Mouse (Mus musculus) CH12.LX (cell line): ENCODE data around the gene Gimap7. TPM values are rescaled to one million over a fixed set of nuclear protein-coding genes. Genes with fewer than 3 reads are reported as not detected.

Source experiments
- polyA plus RNA-seq: library from polyadenylated mRNA; unstranded; fragments of >175 nt; gene quantifications from 2 replicates; pipeline ENCODE4 v1.2.1, GENCODE M21; 2012; ENCODE audit warnings: low read depth; ENCODE audit not compliant: insufficient read length
- total RNA-seq, 2 experiments: library from RNA; depleted of rRNA; stranded (reverse); fragments of 300-350 nt in 1 of 2; fragments of >200 nt in 1 of 2; gene quantifications; 2 replicates each; pipeline ENCODE4 v1.2.3; 2012 to 2014

The Gimap7 gene
- total and polyA plus RNA-seq, 3 experiments, result 4.2 to 14.5 (median 7.0) TPM

Other genes with a start within 250 kb of the Gimap7 start
- not detected in 2 replicates for gene Atp6v0e2, start 181.0 kb upstream of the Gimap7 start, total RNA-seq (2012; rRNA removed)
- not detected in 2 replicates for gene Atp6v0e2, start 181.0 kb upstream of the Gimap7 start, total RNA-seq (2014; rRNA removed)
- gene Atp6v0e2, start 181.0 kb upstream of the Gimap7 start, polyA plus RNA-seq, result not detected in 2 replicates
- gene Lrrc61, start 163.8 kb upstream of the Gimap7 start, total RNA-seq (2012; rRNA removed), result 8.1 and 13.7 TPM in 2 replicates
- gene Lrrc61, start 163.8 kb upstream of the Gimap7 start, total RNA-seq (2014; rRNA removed), result 3.8 and 5.6 TPM in 2 replicates
- 9.4 and 14.2 TPM in 2 replicates for gene Lrrc61, start 163.8 kb upstream of the Gimap7 start, polyA plus RNA-seq
- 0.46 and 0.72 TPM in 2 replicates for gene Rarres2, start 145.8 kb upstream of the Gimap7 start, total RNA-seq (2012; rRNA removed)
- gene Rarres2, start 145.8 kb upstream of the Gimap7 start, total RNA-seq (2014; rRNA removed), result not detected in 2 replicates
- not detected in 2 replicates for gene Rarres2, start 145.8 kb upstream of the Gimap7 start, polyA plus RNA-seq
- not detected in 2 replicates for gene Gm45021, start 129.0 kb upstream of the Gimap7 start, total RNA-seq (2012; rRNA removed)
- not detected in 2 replicates for gene Gm45021, start 129.0 kb upstream of the Gimap7 start, total RNA-seq (2014; rRNA removed)
- not detected in 2 replicates for gene Gm45021, start 129.0 kb upstream of the Gimap7 start, polyA plus RNA-seq
- gene Repin1, start 124.7 kb upstream of the Gimap7 start, total RNA-seq (2012; rRNA removed), result 23.6 and 28.0 TPM in 2 replicates
- gene Repin1, start 124.7 kb upstream of the Gimap7 start, total RNA-seq (2014; rRNA removed), result 11.5 and 12.8 TPM in 2 replicates
- gene Repin1, start 124.7 kb upstream of the Gimap7 start, polyA plus RNA-seq, result 9.7 and 10.7 TPM in 2 replicates
- gene Gm44965, start 124.7 kb upstream of the Gimap7 start, total RNA-seq (2012; rRNA removed), result not detected in 2 replicates
- not detected in 2 replicates for gene Gm44965, start 124.7 kb upstream of the Gimap7 start, total RNA-seq (2014; rRNA removed)
- not detected in 2 replicates for gene Gm44965, start 124.7 kb upstream of the Gimap7 start, polyA plus RNA-seq
- 4.7 and 6.5 TPM in 2 replicates for gene Zfp775, start 116.6 kb upstream of the Gimap7 start, total RNA-seq (2012; rRNA removed)
- gene Zfp775, start 116.6 kb upstream of the Gimap7 start, total RNA-seq (2014; rRNA removed), result 2.6 and 3.2 TPM in 2 replicates
- gene Zfp775, start 116.6 kb upstream of the Gimap7 start, polyA plus RNA-seq, result 3.3 and 3.5 TPM in 2 replicates
- gene AI854703, start 91.9 kb upstream of the Gimap7 start, total RNA-seq (2012; rRNA removed), result 3.5 and 5.3 TPM in 2 replicates
- gene AI854703, start 91.9 kb upstream of the Gimap7 start, total RNA-seq (2014; rRNA removed), result 2.1 TPM in 2 replicates
- 3.1 and 4.8 TPM in 2 replicates for gene AI854703, start 91.9 kb upstream of the Gimap7 start, polyA plus RNA-seq
- 27.9 and 28.5 TPM in 2 replicates for gene Gimap8, start 71.4 kb upstream of the Gimap7 start, total RNA-seq (2012; rRNA removed)
- gene Gimap8, start 71.4 kb upstream of the Gimap7 start, total RNA-seq (2014; rRNA removed), result 27.5 and 36.8 TPM in 2 replicates
- 21.6 and 22.1 TPM in 2 replicates for gene Gimap8, start 71.4 kb upstream of the Gimap7 start, polyA plus RNA-seq
- gene Gimap9, start 42.5 kb upstream of the Gimap7 start, total RNA-seq (2012; rRNA removed), result 31.0 and 38.5 TPM in 2 replicates
- gene Gimap9, start 42.5 kb upstream of the Gimap7 start, total RNA-seq (2014; rRNA removed), result 75.1 and 83.9 TPM in 2 replicates
- 43.4 and 46.1 TPM in 2 replicates for gene Gimap9, start 42.5 kb upstream of the Gimap7 start, polyA plus RNA-seq
- 113 and 144 TPM in 2 replicates for gene Gimap4, start 34.1 kb upstream of the Gimap7 start, total RNA-seq (2012; rRNA removed)
- gene Gimap4, start 34.1 kb upstream of the Gimap7 start, total RNA-seq (2014; rRNA removed), result 264 and 316 TPM in 2 replicates
- gene Gimap4, start 34.1 kb upstream of the Gimap7 start, polyA plus RNA-seq, result 203 and 274 TPM in 2 replicates
- 78.1 and 88.9 TPM in 2 replicates for gene Gimap6, start 10.4 kb upstream of the Gimap7 start, total RNA-seq (2012; rRNA removed)
- gene Gimap6, start 10.4 kb upstream of the Gimap7 start, total RNA-seq (2014; rRNA removed), result 128 and 158 TPM in 2 replicates
- gene Gimap6, start 10.4 kb upstream of the Gimap7 start, polyA plus RNA-seq, result 87.9 and 97.2 TPM in 2 replicates
- gene Gm28053, start within 50 bp of the Gimap7 start, total RNA-seq (2012; rRNA removed), result 10.0 and 12.0 TPM in 2 replicates
- 8.0 and 8.8 TPM in 2 replicates for gene Gm28053, start within 50 bp of the Gimap7 start, total RNA-seq (2014; rRNA removed)
- gene Gm28053, start within 50 bp of the Gimap7 start, polyA plus RNA-seq, result 22.7 and 46.9 TPM in 2 replicates
- 136 and 144 TPM in 2 replicates for gene Gimap1, start 20.4 kb downstream of the Gimap7 start, total RNA-seq (2012; rRNA removed)
- gene Gimap1, start 20.4 kb downstream of the Gimap7 start, total RNA-seq (2014; rRNA removed), result 54.5 and 57.4 TPM in 2 replicates
- 91.8 and 113 TPM in 2 replicates for gene Gimap1, start 20.4 kb downstream of the Gimap7 start, polyA plus RNA-seq
- 82.1 and 82.3 TPM in 2 replicates for gene Gimap5, start 27.6 kb downstream of the Gimap7 start, total RNA-seq (2012; rRNA removed)
- 74.6 and 77.6 TPM in 2 replicates for gene Gimap5, start 27.6 kb downstream of the Gimap7 start, total RNA-seq (2014; rRNA removed)
- gene Gimap5, start 27.6 kb downstream of the Gimap7 start, polyA plus RNA-seq, result 56.9 and 59.6 TPM in 2 replicates
- 25.9 and 28.2 TPM in 2 replicates for gene Gimap3, start 52.2 kb downstream of the Gimap7 start, total RNA-seq (2012; rRNA removed)
- 10.8 and 11.6 TPM in 2 replicates for gene Gimap3, start 52.2 kb downstream of the Gimap7 start, total RNA-seq (2014; rRNA removed)
- 16.8 and 17.7 TPM in 2 replicates for gene Gimap3, start 52.2 kb downstream of the Gimap7 start, polyA plus RNA-seq
- 24.9 and 27.2 TPM in 2 replicates for gene Tmem176a, start 122.3 kb downstream of the Gimap7 start, total RNA-seq (2012; rRNA removed)
- 30.0 and 34.6 TPM in 2 replicates for gene Tmem176a, start 122.3 kb downstream of the Gimap7 start, total RNA-seq (2014; rRNA removed)
- gene Tmem176a, start 122.3 kb downstream of the Gimap7 start, polyA plus RNA-seq, result 49.8 and 58.0 TPM in 2 replicates
- 39.4 and 43.3 TPM in 2 replicates for gene Tmem176b, start 122.9 kb downstream of the Gimap7 start, total RNA-seq (2012; rRNA removed)
- 82.2 and 89.8 TPM in 2 replicates for gene Tmem176b, start 122.9 kb downstream of the Gimap7 start, total RNA-seq (2014; rRNA removed)
- 159 and 162 TPM in 2 replicates for gene Tmem176b, start 122.9 kb downstream of the Gimap7 start, polyA plus RNA-seq
- 0.13 TPM in 1 of 2 replicates, not detected in the other for gene Aoc1, start 154.3 kb downstream of the Gimap7 start, total RNA-seq (2012; rRNA removed)
- 0.19 and 0.24 TPM in 2 replicates for gene Aoc1, start 154.3 kb downstream of the Gimap7 start, total RNA-seq (2014; rRNA removed)
- gene Aoc1, start 154.3 kb downstream of the Gimap7 start, polyA plus RNA-seq, result 0.15 and 0.21 TPM in 2 replicates
- not detected in 2 replicates for gene 1600015I10Rik, start 211.3 kb downstream of the Gimap7 start, total RNA-seq (2012; rRNA removed)
- not detected in 2 replicates for gene 1600015I10Rik, start 211.3 kb downstream of the Gimap7 start, total RNA-seq (2014; rRNA removed)
- gene 1600015I10Rik, start 211.3 kb downstream of the Gimap7 start, polyA plus RNA-seq, result not detected in 2 replicates